Mouse (Mus musculus) thymus, adult 2 months (tissue): ENCODE measurements around the gene Ethe1.

ENCODE experiments used
- CTCF ChIP-seq: fragments of 200-500 bp; IDR thresholded peaks from 2 replicates; pipeline ENCODE4 v1.5.1; 2012; ENCODE audit warnings: mild to moderate bottlenecking, control low read depth, low read length, moderate library complexity, borderline replicate concordance; ENCODE audit not compliant: control insufficient read depth, poor library complexity, insufficient read depth; ENCODE audit errors: extremely low read depth
- POLR2A ChIP-seq: fragments of 200-500 bp; IDR thresholded peaks from 2 replicates; pipeline ENCODE4 v1.6.1; 2012; ENCODE audit warnings: mild to moderate bottlenecking, low read length, control low read depth, moderate library complexity; ENCODE audit not compliant: control insufficient read depth, poor library complexity, insufficient read depth; ENCODE audit errors: extremely low read depth

DNA sequence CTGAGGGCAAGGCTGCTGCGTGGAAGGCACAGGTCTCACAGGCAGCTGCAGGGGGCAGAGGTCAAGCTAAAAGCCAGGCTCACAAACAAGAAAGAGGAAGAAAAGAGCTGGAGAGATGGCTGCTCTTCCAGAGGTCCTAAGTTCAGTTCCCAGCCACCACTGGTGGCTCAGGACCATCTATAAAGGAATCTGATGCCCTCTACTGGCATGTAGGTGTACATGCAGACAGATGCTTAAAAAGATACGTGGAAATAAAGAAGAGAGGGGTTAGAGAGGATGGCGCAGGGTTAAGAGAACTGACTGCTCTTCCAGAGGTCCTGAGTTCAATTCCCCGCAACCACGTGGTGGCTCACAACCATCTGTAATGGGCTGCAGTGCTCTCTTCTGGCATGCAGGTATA lies 14.9 kb upstream of the Ethe1 start:
- no peak for TF ChIP-seq CTCF
- TF ChIP-seq POLR2A = no peak
